Mouse (Mus musculus) megakaryocyte-erythroid progenitor cell, adult 5-6 weeks (primary cell): Measurements from ENCODE around the gene Actrt2. TPM values are rescaled to one million over a fixed set of nuclear protein-coding genes. Genes with fewer than 3 reads are reported as not detected.

Experiments
- ATAC-seq: replicated peaks from 2 replicates; pipeline ENCODE4 v1.8.0; 2016; ENCODE audit warnings: mild to moderate bottlenecking, inconsistent platforms; ENCODE audit not compliant: severe bottlenecking, poor library complexity, low FRiP score, low TSS enrichment
- total RNA-seq, 2 experiments: library from RNA; stranded (forward) in 1 of 2; stranded (reverse) in 1 of 2; fragments of 200-1000, 215-1000 nt in 1 of 2; fragments of >200 nt in 1 of 2; fragmentation: Nextera tagmentation in 1 of 2; gene quantifications; 2 replicates each; pipeline ENCODE4 v1.2.3; 2014 to 2017

Gene Actrt2
- total RNA-seq, 2 experiments from 2014 or later: not detected

GRCm38 (mm10) chr4:154622521-154622920 lies 45.1 kb downstream of the Actrt2 start:
- no peak for ATAC-seq

Other genes with a start within 250 kb of the Actrt2 start
- 4.2 and 7.7 TPM in 2 replicates for gene Prdm16, start 31.0 kb downstream of the Actrt2 start, total RNA-seq (2014; fragmentation: Nextera tagmentation)
- 0.85 and 2.2 TPM in 2 replicates for gene Prdm16, start 31.0 kb downstream of the Actrt2 start, total RNA-seq (2017)
- not detected in 2 replicates for gene Ttc34, start 169.6 kb upstream of the Actrt2 start, total RNA-seq (2014; fragmentation: Nextera tagmentation)
- not detected in 2 replicates for gene Ttc34, start 169.6 kb upstream of the Actrt2 start, total RNA-seq (2017)
- 5.5 TPM in 1 of 2 replicates, not detected in the other for gene Mmel1, start 201.7 kb upstream of the Actrt2 start, total RNA-seq (2014; fragmentation: Nextera tagmentation)
- gene Mmel1, start 201.7 kb upstream of the Actrt2 start, total RNA-seq (2017): 0.46 and 0.94 TPM in 2 replicates
- gene Fam213b, start 231.3 kb upstream of the Actrt2 start, total RNA-seq (2014; fragmentation: Nextera tagmentation): 1.6 TPM in 1 of 2 replicates, not detected in the other
- gene Fam213b, start 231.3 kb upstream of the Actrt2 start, total RNA-seq (2017): 0.94 and 1.1 TPM in 2 replicates